Mouse (Mus musculus): ENCODE results near the gene Nudt4.

GRCm38 (mm10) chr10:95548154-95548826, 15.7 kb downstream of the Nudt4 start:
- TF ChIP-seq POLR2A (IDR thresholded peaks at IDR 0.05; ENCODE audit: insufficient read length, low read depth) = no peak
- TF ChIP-seq MAX (IDR thresholded peaks at IDR 0.05; ENCODE audit: low read depth) = no peak
- no peak for TF ChIP-seq POLR2AphosphoS2 (IDR thresholded peaks at IDR 0.05; ENCODE audit: insufficient read length, low read depth)
- no peak for TF ChIP-seq E2F4 (IDR thresholded peaks at IDR 0.05; ENCODE audit: insufficient read depth)
- TF ChIP-seq MYOG (IDR thresholded peaks at IDR 0.05; ENCODE audit: control insufficient read depth in 1 of 3, insufficient read depth in 1 of 3, insufficient read length in 2 of 3, low read depth in 2 of 3) = no peak
- TF ChIP-seq TCF3 (IDR thresholded peaks at IDR 0.05; ENCODE audit: insufficient read length, low read depth) = no peak
- no peak for TF ChIP-seq MYOD1 (IDR thresholded peaks at IDR 0.05; ENCODE audit: control insufficient read depth in 1 of 3, insufficient read length in 2 of 3, low read depth in 2 of 3)
- no peak for TF ChIP-seq CEBPB (IDR thresholded peaks at IDR 0.05; ENCODE audit: insufficient read depth, poor library complexity, severe bottlenecking)
- no peak for TF ChIP-seq USF1 (IDR thresholded peaks at IDR 0.05; ENCODE audit: low read depth)
- TF ChIP-seq TCF12 (IDR thresholded peaks at IDR 0.05; ENCODE audit: insufficient read depth, poor library complexity, severe bottlenecking) = no peak
- no peak for TF ChIP-seq SRF (IDR thresholded peaks at IDR 0.05; ENCODE audit: control insufficient read depth, insufficient read length, low read depth)

All from myocyte (in vitro differentiated cells).